Mouse (Mus musculus) CD8-positive naive resting alpha-beta T cell, adult 2 months (primary cell): ENCODE data around the gene Tmem255b.
A peak's percentile ranks its signal among the peaks of the same experiment; 100 is the strongest.

Experiments
- DNase-seq, 2 experiments: peaks; one replicate each; pipeline ENCODE4 v3.0.0; 2022; ENCODE audit warnings: low read depth in 2 of 2, low spot score in 2 of 2

Gene Tmem255b

GRCm38 (mm10) chr8:13446456-13446855, 11.5 kb downstream of the Tmem255b start:
- DNase-seq: no peak

DNA sequence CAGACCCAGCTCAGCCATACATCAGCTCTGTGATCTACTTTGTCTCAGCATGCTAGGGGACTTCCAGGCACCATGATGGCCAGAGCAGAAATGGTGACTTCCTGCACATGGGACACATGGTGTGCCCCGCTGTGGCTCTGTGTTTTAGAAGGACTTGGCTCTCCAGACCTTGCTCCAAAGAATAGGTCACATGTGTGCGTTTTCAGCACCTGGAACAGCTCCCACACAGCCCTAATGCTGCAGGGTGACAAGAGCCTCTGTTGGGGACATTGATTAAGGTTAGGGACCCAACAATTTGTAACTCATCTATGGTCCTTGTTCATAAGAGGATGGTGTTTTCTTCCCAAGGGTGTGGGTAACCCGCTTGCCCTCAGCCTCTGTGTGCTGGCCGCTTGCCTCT, 13.2 kb downstream of the Tmem255b start:
- DNase-seq: no peak

DNA sequence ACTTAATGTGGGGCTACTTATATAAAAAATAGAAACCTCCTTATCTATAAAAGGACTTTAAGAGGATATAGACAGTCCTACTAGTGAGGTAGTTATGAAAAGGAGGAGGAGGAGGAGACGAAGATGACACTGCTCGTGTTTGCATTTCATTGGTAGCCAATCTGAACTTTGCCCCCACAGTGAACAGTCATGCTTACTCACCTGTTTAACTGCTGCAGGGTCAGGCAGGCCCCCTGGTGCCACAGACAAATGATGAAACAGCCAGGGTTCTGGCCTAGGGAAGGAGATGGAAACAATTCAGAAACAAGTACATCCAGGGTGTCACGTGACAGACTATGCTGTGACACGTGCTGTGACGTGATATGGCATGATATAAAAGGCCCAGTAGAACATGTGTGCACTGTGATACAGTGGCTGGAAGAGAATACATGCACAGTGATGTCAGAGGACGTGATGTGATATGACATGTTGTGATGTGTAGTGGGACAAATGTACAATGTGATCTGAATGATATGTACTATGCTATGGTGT, 16.8 kb downstream of the Tmem255b start:
- no peak for DNase-seq

DNA sequence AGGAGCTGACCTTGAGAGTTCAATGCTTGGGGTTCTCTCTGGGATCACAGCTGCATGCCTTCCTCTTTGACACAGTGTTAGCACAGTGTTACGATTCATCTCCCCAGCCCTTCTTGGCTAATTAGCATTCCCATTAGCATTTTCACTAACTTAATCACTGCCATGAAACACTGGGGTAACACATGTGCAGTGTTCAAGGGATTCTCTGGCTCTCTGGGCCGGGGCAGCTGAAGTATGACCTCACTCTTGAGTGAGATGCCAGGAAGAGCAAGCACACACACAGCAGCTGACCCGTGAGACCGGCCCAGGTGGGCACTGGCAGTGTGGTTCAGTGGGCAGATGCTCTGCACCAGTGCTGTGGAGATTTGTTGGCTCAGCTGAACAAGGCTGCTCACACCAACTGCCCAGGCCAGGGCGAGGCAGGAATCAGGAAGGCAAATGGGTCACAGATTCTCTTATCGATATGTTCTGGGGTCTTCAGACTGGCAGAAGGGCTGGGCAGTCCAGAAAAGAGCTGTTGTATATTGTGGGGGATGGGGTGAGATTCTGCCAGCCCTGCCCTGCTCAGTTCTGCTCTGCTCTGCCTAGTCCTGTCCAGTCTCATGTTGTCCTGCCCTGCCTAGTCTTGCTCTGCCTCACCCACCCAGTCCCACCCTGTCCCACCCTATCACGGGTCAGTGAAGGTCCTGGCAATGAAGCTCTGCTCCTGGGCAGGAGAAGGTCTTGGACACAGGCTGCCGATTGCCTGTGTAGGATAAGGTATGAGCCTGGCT, 19.5 kb downstream of the Tmem255b start:
- no peak for DNase-seq

GRCm38 (mm10) chr8:13455295-13455694, 20.3 kb downstream of the Tmem255b start:
- peak in 1 of 2 experiments; percentile 4 for DNase-seq

DNA sequence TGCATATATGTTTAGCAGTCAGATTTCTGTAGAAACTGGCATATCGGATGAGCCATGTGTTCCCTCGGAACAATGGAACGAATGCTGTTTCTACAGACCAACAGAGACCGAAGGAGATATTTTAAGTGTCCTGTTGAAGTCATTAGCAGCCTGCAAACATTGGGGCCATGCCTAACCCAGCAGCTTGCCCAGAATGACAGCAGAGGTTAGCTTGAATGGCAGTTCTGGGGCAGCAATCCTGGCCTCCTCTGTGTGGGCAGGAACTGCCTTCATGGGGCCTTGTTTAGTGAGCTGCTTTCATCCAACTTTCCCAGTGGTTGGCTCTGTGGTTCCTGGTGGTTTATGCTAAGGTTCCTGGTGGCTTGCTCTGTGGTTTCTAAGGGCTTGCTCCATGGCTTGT, 24.4 kb downstream of the Tmem255b start:
- DNase-seq: no peak

- DNase-seq: no peak
These were observed 26.2 kb downstream of the Tmem255b start for GRCm38 (mm10) chr8:13461085-13461765.

DNA sequence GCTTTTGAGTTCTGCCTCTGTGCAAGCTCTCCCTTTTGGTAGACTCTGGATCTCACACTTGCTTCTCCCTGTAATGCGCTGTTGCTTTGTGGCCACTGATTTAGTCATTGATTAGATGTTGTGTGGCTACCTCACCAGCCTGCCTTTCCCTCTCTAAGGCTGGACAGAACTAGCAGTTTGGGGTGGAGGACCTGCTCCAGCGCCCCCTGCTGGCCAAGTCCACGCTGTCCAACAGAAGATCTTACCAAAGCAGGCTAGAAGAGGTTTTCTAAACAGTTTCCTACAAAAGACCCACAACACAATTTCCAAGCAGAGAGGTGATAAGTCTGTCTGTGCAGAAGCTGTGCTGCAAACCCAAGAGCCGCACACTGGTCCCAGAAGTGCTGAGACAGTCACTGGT, 26.9 kb downstream of the Tmem255b start:
- peak; percentile 38 to 48 for DNase-seq

DNA sequence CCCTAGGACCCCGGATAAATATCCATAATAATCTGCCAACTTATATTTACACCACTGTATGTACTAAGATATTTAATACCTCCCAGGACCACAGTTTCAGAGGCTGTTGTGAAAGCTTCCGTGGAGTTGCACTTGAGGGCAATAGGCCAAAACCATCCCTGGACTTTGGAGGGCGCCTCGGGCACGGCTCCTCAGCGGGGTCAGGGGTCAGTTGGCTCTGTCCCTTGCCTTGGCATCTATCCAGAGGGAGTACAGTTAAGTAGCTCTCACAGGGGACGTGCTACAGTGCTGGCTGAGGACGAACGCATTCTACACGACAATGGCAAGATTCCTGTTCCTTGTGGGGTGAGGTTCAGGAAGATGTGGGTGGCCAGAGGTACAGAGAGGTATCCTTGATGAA, 27.4 kb downstream of the Tmem255b start:
- DNase-seq: no peak

DNA sequence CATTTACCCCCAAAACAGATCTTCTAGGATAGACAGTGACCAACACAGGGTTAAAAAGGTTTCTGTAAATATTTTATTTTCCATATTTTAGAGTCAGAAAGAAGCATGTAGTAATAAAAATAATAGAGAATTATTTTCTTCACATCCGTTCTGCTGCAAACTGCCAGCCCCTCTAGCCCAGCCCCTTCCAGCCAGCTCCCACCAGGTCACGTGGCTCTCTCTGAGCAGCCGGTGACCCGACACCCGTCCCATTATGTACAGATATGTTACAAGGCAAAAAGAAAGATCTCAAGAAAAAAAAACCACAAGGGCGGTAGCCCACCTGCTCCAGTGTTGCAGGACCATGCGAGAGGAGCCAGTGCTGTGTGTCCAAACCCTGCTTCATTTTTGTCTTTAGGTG, 30.3 kb downstream of the Tmem255b start:
- DNase-seq: no peak

DNA sequence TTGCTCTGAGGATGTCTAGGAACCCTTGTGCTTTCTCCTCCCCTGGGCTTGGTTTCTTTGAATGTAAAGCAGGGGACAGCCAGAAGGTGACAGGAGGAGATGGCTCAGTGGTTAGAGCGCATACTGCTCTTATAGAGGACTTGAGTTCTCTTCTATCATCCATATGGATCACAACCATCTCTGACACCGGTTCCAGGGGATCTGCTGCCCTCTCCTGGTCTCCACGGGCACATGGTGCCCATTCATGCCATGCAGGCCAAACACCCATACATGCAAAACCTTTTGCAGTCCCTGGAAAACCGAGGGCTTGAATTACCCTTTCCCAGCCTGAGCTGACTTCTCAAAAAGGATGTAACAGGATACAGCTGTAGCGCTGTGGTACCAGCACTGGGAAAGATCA, 32.0 kb downstream of the Tmem255b start:
- DNase-seq: no peak

- DNase-seq: no peak
These were observed 33.7 kb downstream of the Tmem255b start for GRCm38 (mm10) chr8:13468737-13469136.

GRCm38 (mm10) chr8:13471484-13471883, 36.5 kb downstream of the Tmem255b start:
- DNase-seq: no peak

DNA sequence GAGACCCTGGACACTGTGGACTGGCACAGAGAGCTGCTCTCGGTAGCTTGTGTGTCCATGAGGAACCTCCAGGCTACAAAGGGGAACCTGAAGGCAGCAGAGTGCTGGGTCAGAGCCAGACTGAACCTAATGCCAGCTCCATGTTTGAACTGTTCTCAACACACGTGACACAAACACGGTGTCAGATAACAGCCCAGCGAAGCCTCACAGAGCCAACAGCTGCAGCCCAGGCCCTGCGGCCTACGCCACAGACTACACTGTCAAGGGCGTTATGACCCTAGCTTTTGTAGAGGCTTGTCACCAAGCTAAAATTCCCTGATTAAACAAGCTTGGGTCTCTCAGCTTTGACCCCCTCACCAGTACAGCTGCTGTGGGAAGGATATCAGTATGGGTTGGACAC, 37.3 kb downstream of the Tmem255b start:
- DNase-seq: no peak

DNA sequence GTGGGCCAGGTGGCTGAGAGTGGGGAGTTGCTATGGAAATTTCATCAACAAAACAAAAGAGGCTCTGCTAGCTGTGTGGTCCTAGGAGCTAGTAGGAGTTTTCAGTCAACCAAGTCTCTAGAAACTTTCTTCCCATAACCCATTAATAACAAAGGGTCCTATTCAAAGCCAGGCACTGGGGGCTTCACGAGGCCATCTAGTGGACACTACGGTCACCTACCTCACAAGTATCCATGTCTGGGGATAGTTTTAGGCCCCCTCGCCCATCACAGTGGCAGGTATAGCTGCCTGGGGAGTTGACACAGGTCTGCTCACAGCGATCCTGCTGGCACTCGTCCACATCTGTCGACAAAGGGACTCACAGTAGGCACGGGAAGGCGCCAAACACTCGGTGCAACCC, 40.9 kb downstream of the Tmem255b start:
- no peak for DNase-seq

DNA sequence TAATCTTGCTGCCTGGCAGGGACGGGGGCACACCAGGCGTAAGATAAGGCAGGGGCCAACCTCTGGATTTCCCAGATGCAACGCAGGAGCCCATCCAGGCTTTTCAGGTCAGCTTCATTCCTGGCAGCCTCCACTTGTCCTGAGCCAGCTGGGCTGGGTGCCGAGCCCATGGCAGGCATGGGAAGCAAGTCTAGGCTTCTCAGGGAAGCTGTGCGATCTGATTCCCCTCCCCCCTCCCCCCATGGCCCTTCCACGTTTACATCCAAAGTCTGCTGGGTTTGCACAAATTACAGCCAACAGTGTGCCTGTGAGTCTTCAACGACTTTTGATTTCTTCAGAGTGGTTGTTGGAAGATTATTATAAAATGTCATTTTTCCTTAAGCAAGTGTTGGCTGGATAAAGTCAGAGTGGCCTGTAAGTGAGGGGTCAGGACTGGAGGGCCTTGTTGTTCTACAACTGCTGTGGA, 46.1 kb downstream of the Tmem255b start:
- DNase-seq: no peak

DNA sequence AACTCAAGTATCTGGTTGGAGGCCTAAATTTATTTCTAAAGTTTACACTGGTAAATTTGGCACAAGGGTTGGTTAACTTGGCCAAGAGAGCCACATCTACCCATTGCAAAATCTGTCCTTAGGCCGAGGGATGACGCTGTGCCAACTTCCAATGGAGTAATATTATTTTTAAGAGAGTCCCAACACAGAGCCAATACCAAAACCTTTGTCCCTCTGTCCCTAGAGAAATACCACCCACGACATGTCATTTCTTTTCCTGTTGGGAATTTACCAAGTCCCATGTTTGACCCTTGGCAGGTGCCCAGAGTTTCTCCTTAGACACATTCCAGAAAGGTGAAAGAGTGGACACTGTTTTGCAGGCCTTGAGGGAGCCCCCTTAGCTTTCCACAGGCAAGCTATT, 46.6 kb downstream of the Tmem255b start:
- no peak for DNase-seq

DNA sequence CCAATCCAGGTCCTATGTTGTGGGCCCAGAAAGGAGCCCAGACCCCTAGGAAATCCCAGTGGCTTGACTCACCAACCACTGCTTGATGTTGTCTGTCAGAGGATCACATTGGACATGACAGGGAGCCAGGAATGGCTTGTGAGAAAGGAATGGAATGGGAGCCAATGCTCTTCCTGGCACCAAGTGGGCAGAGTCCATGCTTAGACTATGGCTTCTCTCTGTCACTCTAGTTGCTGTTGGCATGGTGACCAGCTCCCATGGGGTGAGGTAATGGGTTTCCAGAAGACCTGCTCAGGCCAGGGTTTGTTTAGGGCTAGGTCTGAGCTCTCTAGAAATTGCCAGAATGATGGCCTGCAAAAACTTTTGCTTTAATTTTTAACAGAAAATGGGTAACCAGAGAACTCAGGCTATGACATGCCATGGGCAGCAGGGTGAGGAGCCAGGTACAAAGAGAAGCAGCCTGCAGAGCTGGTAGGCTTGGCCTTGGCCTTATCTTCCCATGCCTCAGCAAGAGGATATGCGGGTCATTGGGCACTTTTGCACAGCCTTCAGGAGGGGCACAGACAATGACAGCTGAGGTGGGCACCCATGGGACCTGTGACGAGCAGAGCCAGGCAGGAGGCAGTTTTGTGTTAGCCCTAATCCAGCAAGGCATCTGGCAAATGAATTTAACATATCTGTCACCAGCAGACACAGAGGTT, 47.3 kb downstream of the Tmem255b start:
- no peak for DNase-seq

GRCm38 (mm10) chr8:13483191-13483590, 48.2 kb downstream of the Tmem255b start:
- no peak for DNase-seq

DNA sequence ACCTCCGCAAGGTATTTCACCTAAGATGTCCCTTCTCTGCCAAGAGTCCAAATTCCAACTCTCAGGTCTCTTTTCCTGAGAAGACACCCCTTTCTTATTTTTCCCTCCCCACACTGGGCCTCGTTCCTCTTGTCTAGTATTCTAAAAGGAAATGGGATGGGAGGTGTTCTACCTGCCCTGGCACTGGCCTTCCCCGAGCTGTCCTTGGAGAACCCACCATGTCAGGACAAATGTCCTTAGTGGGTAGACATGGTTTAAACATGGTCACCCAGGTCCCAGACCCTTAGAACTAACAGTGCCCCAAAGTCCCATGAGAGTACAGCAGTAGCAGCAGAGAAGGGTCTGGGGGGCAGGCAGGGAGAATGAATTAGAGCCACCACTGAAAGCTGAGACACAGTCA, 54.4 kb downstream of the Tmem255b start:
- DNase-seq: no peak

- no peak for DNase-seq
These were observed 55.3 kb downstream of the Tmem255b start for GRCm38 (mm10) chr8:13489986-13490910.
